Mouse (Mus musculus): ENCODE data around the gene Rad9a.

DNA sequence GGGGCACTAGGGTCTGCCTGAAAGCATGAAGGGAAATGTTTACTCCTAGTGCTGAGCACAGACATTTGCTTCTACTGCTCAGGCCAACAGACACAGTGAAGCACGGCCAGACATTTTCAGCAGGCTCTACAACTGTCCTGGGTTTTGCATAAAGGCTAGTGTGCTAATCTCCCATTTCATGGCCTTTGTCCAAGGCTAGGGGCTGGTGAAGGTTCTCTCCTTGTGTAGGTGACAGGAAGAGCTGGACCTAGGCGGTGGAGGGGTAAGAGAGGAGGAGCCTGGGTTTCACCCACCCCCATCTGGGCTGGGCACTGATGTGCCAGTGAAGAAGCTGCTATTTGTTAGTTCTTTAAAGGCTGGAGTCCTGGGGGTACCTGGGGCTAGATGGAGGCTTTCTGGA is 36.7 kb downstream of the Rad9a start:
- TF ChIP-seq CTCF (IDR thresholded peaks at IDR 0.05; ENCODE audit: control insufficient read depth, insufficient read depth, insufficient read length), result no peak
- TF ChIP-seq MAX (IDR thresholded peaks at IDR 0.05), result no peak

All from C2C12 (cell line).